Mouse (Mus musculus) liver (tissue): ENCODE data around the gene Pus1.

Experiments used
- DNase-seq: peaks from one replicate; pipeline ENCODE4 v3.0.0-alpha.2; 2020; ENCODE audit warnings: mixed read lengths

The Pus1 gene

GRCm38 (mm10) chr5:110779998-110780760, at the start of gene Pus1:
Pus1 (minus strand) TSS chr5:110780659.
- DNase-seq = peak; percentile 91

GRCm38 (mm10) chr5:110827576-110827975, 47.1 kb upstream of the Pus1 start:
- no peak for DNase-seq

GRCm38 (mm10) chr5:110826781-110827495, 46.5 kb upstream of the Pus1 start:
- no peak for DNase-seq

- DNase-seq = no peak
Measured at GRCm38 (mm10) chr5:110824421-110824820, 44.0 kb upstream of the Pus1 start.

- peak; percentile 100 for DNase-seq
Measured at GRCm38 (mm10) chr5:110809667-110810325, 29.3 kb upstream of the Pus1 start, which contains the start of gene Ulk1. Ulk1 (minus strand) TSS chr5:110810097.

- no peak for DNase-seq
Measured at GRCm38 (mm10) chr5:110808821-110809666, 28.6 kb upstream of the Pus1 start.

GRCm38 (mm10) chr5:110808061-110808631, 27.7 kb upstream of the Pus1 start:
- DNase-seq = peak; percentile 91

- DNase-seq = no peak
Measured at GRCm38 (mm10) chr5:110807453-110807852, 27.0 kb upstream of the Pus1 start.

- no peak for DNase-seq
Measured at GRCm38 (mm10) chr5:110806676-110807075, 26.2 kb upstream of the Pus1 start.

GRCm38 (mm10) chr5:110806154-110806553, 25.7 kb upstream of the Pus1 start:
- no peak for DNase-seq

GRCm38 (mm10) chr5:110804012-110804743, 23.7 kb upstream of the Pus1 start:
- no peak for DNase-seq

- DNase-seq = no peak
Measured at GRCm38 (mm10) chr5:110802809-110803208, 22.4 kb upstream of the Pus1 start.

GRCm38 (mm10) chr5:110802186-110802585, 21.7 kb upstream of the Pus1 start:
- DNase-seq = no peak

GRCm38 (mm10) chr5:110801036-110801624, 20.7 kb upstream of the Pus1 start:
- no peak for DNase-seq

- peak; percentile 56 for DNase-seq
Measured at GRCm38 (mm10) chr5:110797696-110798095, 17.2 kb upstream of the Pus1 start.

GRCm38 (mm10) chr5:110794363-110794762, 13.9 kb upstream of the Pus1 start:
- DNase-seq = no peak

- DNase-seq = peak; percentile 51
Measured at GRCm38 (mm10) chr5:110788684-110789083, 8.2 kb upstream of the Pus1 start.

GRCm38 (mm10) chr5:110786081-110786835, 5.8 kb upstream of the Pus1 start:
- DNase-seq = peak; percentile 36

GRCm38 (mm10) chr5:110783150-110783549, 2.7 kb upstream of the Pus1 start:
- DNase-seq = no peak

- peak; percentile 64 for DNase-seq
Measured at GRCm38 (mm10) chr5:110781529-110782238, 1.2 kb upstream of the Pus1 start.
